Mouse (Mus musculus): ENCODE measurements at regions not wholly inside any gene's neighbourhood (a gene's known extent, or its start where the extent isn't known, plus 50 kb on each side); places are given as distances from the start of the nearest gene placed in this dataset.

- TF ChIP-seq POLR2A (IDR thresholded peaks at IDR 0.05; ENCODE audit: insufficient read depth, low read depth, low read length): no peak
- TF ChIP-seq CTCF (IDR thresholded peaks at IDR 0.05): no peak
Observed at GRCm38 (mm10) chr3:60897628-60898269, 104.8 kb upstream of the P2ry1 start.

Measured in heart, adult 2 months (tissue).